Mouse (Mus musculus) T-helper 2 cell (primary cell): ENCODE measurements around the gene Actr6.
"Not testable (repeated sequence)": the region's sequence is repeated elsewhere in the genome, so short reads cannot be mapped to it uniquely, and the experiment has no call there.

Source experiments
- in situ Hi-C: fragments of 300-600 bp; cut with MboI, MseI; formaldehyde crosslinking; loops from one replicate; pipeline ENCODE4 v1.15.1; 2025; ENCODE audit warnings: high pct_unique_total_duplicates

Actr6 gene

GRCm38 (mm10) chr10:89682157-89682556, 49.9 kb downstream of the Actr6 start:
- in situ Hi-C loops, result loop anchor here (5.0 kb wide), 1 partner anchor 65 kb away; no protein-coding TSS in a partner anchor

GRCm38 (mm10) chr10:89681706-89682105, 50.4 kb downstream of the Actr6 start:
- in situ Hi-C loops, result loop anchor here (5.0 kb wide), 1 partner anchor 66 kb away; no protein-coding TSS in a partner anchor

- in situ Hi-C loops, result loop anchor here (5.0 kb wide), 1 partner anchor 67 kb away; no protein-coding TSS in a partner anchor
These were observed 51.6 kb downstream of the Actr6 start for GRCm38 (mm10) chr10:89680517-89680916.

- in situ Hi-C loops, result no loop called here
These were observed 52.6 kb downstream of the Actr6 start for GRCm38 (mm10) chr10:89679448-89679847.

- in situ Hi-C loops, result no loop called here
These were observed 54.0 kb downstream of the Actr6 start for GRCm38 (mm10) chr10:89678054-89678453.

- in situ Hi-C loops, result no loop called here
These were observed 55.5 kb downstream of the Actr6 start for GRCm38 (mm10) chr10:89676609-89677008.

GRCm38 (mm10) chr10:89670371-89670770, 61.7 kb downstream of the Actr6 start:
- in situ Hi-C loops, result not testable (repeated sequence)

- in situ Hi-C loops, result no loop called here
These were observed 64.5 kb downstream of the Actr6 start for GRCm38 (mm10) chr10:89667571-89667970.

- in situ Hi-C loops, result no loop called here
These were observed 66.4 kb downstream of the Actr6 start for GRCm38 (mm10) chr10:89665679-89666078.

- in situ Hi-C loops, result no loop called here
These were observed 67.0 kb downstream of the Actr6 start for GRCm38 (mm10) chr10:89664977-89665645.
